9 mouse cellular contexts compared by ENCODE assay signal in the genomic region with DNA sequence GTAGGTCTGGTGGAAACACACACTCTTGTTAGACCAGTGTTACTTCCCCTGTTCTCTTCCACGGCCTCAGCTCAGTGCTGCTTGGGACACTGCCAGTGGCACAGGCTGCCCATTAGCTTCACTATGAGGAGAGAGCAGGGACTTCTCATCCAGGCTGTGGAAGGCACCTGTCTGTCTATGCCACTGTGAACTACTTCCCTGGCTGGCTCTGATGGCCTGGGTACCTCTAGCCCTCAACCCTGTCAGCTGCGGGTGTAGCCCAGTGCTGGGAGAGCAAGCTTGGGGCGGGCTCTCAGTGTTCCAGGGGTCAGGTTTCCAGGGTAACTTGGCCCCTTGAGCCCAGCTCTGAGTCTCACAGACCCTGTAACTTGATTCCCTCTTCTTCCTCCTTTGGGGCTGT. TPM values are rescaled to one million over a fixed set of nuclear protein-coding genes. Genes with fewer than 3 reads are reported as not detected.
DNase-seq lines count a peak whose midpoint lies in the region; ATAC-seq and TF ChIP-seq lines count a peak whose summit lies in the region.
"Had no signal": no experiment of that assay in that cellular context is flagged by ENCODE, and none has a peak within 500 bp of the region (broad histone marks: within the 10 kb centered on the region; RNA-seq: fewer than 3 reads in every experiment).

No protein-coding gene starts in this region.

- no peak overlapping the region for H3K4me3 ChIP-seq in heart, postnatal 0 days (ENCODE audit: low read depth, low read length)
- no peak overlapping the region for H3K4me3 ChIP-seq in spleen, adult 2 months (ENCODE audit: extremely low read depth, insufficient read depth, insufficient read length)
- H3K4me3 ChIP-seq in embryonic facial prominence, embryonic 12.5 days: no peak overlapping the region
- H3K4me3 ChIP-seq in stomach, postnatal 0 days (ENCODE audit: low read depth, low read length): no peak overlapping the region

- TF ChIP-seq CTCF in heart, postnatal 0 days (IDR thresholded peaks at IDR 0.05; ENCODE audit: low read depth): no peak
- no peak for TF ChIP-seq CTCF in spleen, adult 2 months (IDR thresholded peaks at IDR 0.05; ENCODE audit: extremely low read depth, insufficient read depth, insufficient read length, insufficient replicate concordance)
- TF ChIP-seq CTCF in stomach, postnatal 0 days (IDR thresholded peaks at IDR 0.05; ENCODE audit: low read depth): no peak

- H3K4me1 ChIP-seq in heart, postnatal 0 days (ENCODE audit: control insufficient read depth, insufficient read depth): peaks cover 24% of the 10 kb centered on the region
- peaks cover 3% of the 10 kb centered on the region; the same call in 1 of the 2 replicates for H3K4me1 ChIP-seq in spleen, adult 2 months (ENCODE audit: control insufficient read depth, insufficient read depth, insufficient read length)
- H3K4me1 ChIP-seq in embryonic facial prominence, embryonic 12.5 days: peaks cover 36% of the 10 kb centered on the region
- peaks cover 14% of the 10 kb centered on the region; the same call in 1 of the 2 replicates for H3K4me1 ChIP-seq in stomach, postnatal 0 days (replicated peaks; ENCODE audit: control insufficient read depth, insufficient read depth)

- no peak overlapping the region for H3K4me2 ChIP-seq in heart, postnatal 0 days (ENCODE audit: low read depth, low read length)
- no peak overlapping the region for H3K4me2 ChIP-seq in embryonic facial prominence, embryonic 12.5 days (replicated peaks)
- H3K4me2 ChIP-seq in stomach, postnatal 0 days (replicated peaks; ENCODE audit: low read depth): no peak overlapping the region

- H3K36me3 ChIP-seq in heart, postnatal 0 days (replicated peaks; ENCODE audit: control insufficient read depth, insufficient read depth, low read length): peaks cover 28% of the 10 kb centered on the region
- peaks cover 2% of the 10 kb centered on the region; the same call in 1 of the 2 replicates for H3K36me3 ChIP-seq in spleen, adult 2 months (ENCODE audit: control insufficient read depth, insufficient read depth, low read length)
- H3K36me3 ChIP-seq in embryonic facial prominence, embryonic 12.5 days: peaks cover 20% of the 10 kb centered on the region
- H3K36me3 ChIP-seq in stomach, postnatal 0 days (ENCODE audit: control insufficient read depth, insufficient read depth, low read length): peaks cover 12% of the 10 kb centered on the region

- no peak for TF ChIP-seq EP300 in heart, postnatal 0 days (IDR thresholded peaks at IDR 0.05; ENCODE audit: low read depth)
- TF ChIP-seq EP300 in stomach, postnatal 0 days (optimal IDR thresholded peaks at IDR 0.05): no peak

- no peak for ATAC-seq in heart, postnatal 0 days (ENCODE audit: insufficient read depth, low read depth)
- ATAC-seq in embryonic facial prominence, embryonic 12.5 days (ENCODE audit: insufficient number of reproducible peaks, insufficient read depth, low FRiP score, low TSS enrichment): no peak
- ATAC-seq in stomach, postnatal 0 days (ENCODE audit: low FRiP score, low TSS enrichment): no peak

- no peaks in the 10 kb centered on the region for H3K9me3 ChIP-seq in heart, postnatal 0 days (replicated peaks; ENCODE audit: control insufficient read depth, low read length)
- H3K9me3 ChIP-seq in embryonic facial prominence, embryonic 12.5 days: no peaks in the 10 kb centered on the region
- no peaks in the 10 kb centered on the region for H3K9me3 ChIP-seq in stomach, postnatal 0 days (ENCODE audit: control insufficient read depth, low read length)

- no peak overlapping the region for H3K9ac ChIP-seq in heart, postnatal 0 days (replicated peaks; ENCODE audit: low read depth, low read length)
- peak overlapping the region; percentile 0; the same call in 1 of the 2 replicates for H3K9ac ChIP-seq in embryonic facial prominence, embryonic 12.5 days
- 0 out of 2 replicates have a peak overlapping the region, but pooled peaks have one; percentile 38 for H3K9ac ChIP-seq in stomach, postnatal 0 days (ENCODE audit: low read length)

- TF ChIP-seq POLR2A in spleen, adult 2 months (IDR thresholded peaks at IDR 0.05; ENCODE audit: low read depth, low read length): no peak

- WGBS in heart, postnatal 0 days: 53% methylated on average over 3 of the region's 3 CpGs
- 64% methylated on average over 3 of the region's 3 CpGs for WGBS in spleen, adult 2 months
- 15% methylated on average over 3 of the region's 3 CpGs for WGBS in embryonic facial prominence, embryonic 12.5 days
- WGBS in stomach, postnatal 0 days: 50% methylated on average over 3 of the region's 3 CpGs

- 0 out of 2 replicates have a peak overlapping the region, but pooled peaks have one; percentile 2 for H3K27ac ChIP-seq in heart, postnatal 0 days (ENCODE audit: low read depth)
- 0 out of 2 replicates have a peak overlapping the region, but pooled peaks have one; percentile 2 for H3K27ac ChIP-seq in spleen, adult 2 months (ENCODE audit: insufficient read depth, low read length)
- H3K27ac ChIP-seq in embryonic facial prominence, embryonic 12.5 days: peak overlapping the region; percentile 12; the same call in 1 of the 2 replicates
- peak overlapping the region; percentile 53 for H3K27ac ChIP-seq in stomach, postnatal 0 days (replicated peaks)

- no peak for DNase-seq in heart, postnatal 0 days (ENCODE audit: low spot score)
- DNase-seq in heart, postnatal 4 days: no peak
- no peak for DNase-seq in spleen, adult 2 months (ENCODE audit: low read depth in 1 of 2, low spot score in 2 of 2)
- no peak for DNase-seq in spleen, adult 18-20 months
- DNase-seq in stomach, postnatal 0 days (ENCODE audit: low spot score): no peak
- no peak for DNase-seq in lung, postnatal 4 days
- DNase-seq in layer of hippocampus, adult 9-11 months: no peak
- DNase-seq: lung, adult 18-20 months had no signal

- no peaks in the 10 kb centered on the region for H3K27me3 ChIP-seq in heart, postnatal 0 days (ENCODE audit: control insufficient read depth, insufficient read depth, low read length)
- H3K27me3 ChIP-seq in spleen, adult 2 months (ENCODE audit: control insufficient read depth, insufficient read depth, low read length): no peaks in the 10 kb centered on the region
- peaks cover 6% of the 10 kb centered on the region; the same call in 1 of the 2 replicates for H3K27me3 ChIP-seq in embryonic facial prominence, embryonic 12.5 days
- no peaks in the 10 kb centered on the region for H3K27me3 ChIP-seq in stomach, postnatal 0 days (ENCODE audit: control insufficient read depth, insufficient read depth, low read length)

RNA-seq across cellular contexts. Expression of a gene that starts 9.6 kb away (rescaled TPM):
- total RNA-seq in heart, postnatal 0 days (2014; rRNA removed; ENCODE audit: low replicate concordance): 5.1 TPM in 1 of 2 replicates, not detected in the other
- 2.2 TPM in 2 replicates for polyA plus RNA-seq in heart, postnatal 0 days (2015; fragmentation: Nextera tagmentation; extraction: Ambion mirVana)
- 1 to 10 TPM; 2.0 to 2.7 TPM for total RNA-seq in heart, postnatal 4 days (2021)
- polyA plus RNA-seq in spleen, adult 2 months (2012; rRNA removed): 44.9 and 53.9 TPM in 2 replicates
- polyA plus RNA-seq in embryonic facial prominence, embryonic 12.5 days (2016; fragmentation: Nextera tagmentation; extraction: Ambion mirVana): 0.62 and 0.74 TPM in 2 replicates
- 13.2 and 13.8 TPM in 2 replicates for polyA plus RNA-seq in stomach, postnatal 0 days (2015; fragmentation: Nextera tagmentation; extraction: Ambion mirVana)

RNA-seq across cellular contexts. Expression of a gene that starts 18.1 kb away (rescaled TPM):
- 69.2 and 90.6 TPM in 2 replicates for total RNA-seq in heart, postnatal 0 days (2014; rRNA removed; ENCODE audit: low replicate concordance)
- polyA plus RNA-seq in heart, postnatal 0 days (2015; fragmentation: Nextera tagmentation; extraction: Ambion mirVana): 39.4 and 39.6 TPM in 2 replicates
- 100 to 1,000 TPM; 117 to 120 TPM for total RNA-seq in heart, postnatal 4 days (2021)
- polyA plus RNA-seq in spleen, adult 2 months (2012; rRNA removed): 32.6 and 41.5 TPM in 2 replicates
- 38.1 and 40.7 TPM in 2 replicates for polyA plus RNA-seq in embryonic facial prominence, embryonic 12.5 days (2016; fragmentation: Nextera tagmentation; extraction: Ambion mirVana)
- 30.8 and 32.6 TPM in 2 replicates for polyA plus RNA-seq in stomach, postnatal 0 days (2015; fragmentation: Nextera tagmentation; extraction: Ambion mirVana)

RNA-seq across cellular contexts. Expression of a gene that starts 18.1 kb away (rescaled TPM):
- total RNA-seq in heart, postnatal 0 days (2014; rRNA removed; ENCODE audit: low replicate concordance): 236 and 249 TPM in 2 replicates
- 244 and 267 TPM in 2 replicates for polyA plus RNA-seq in heart, postnatal 0 days (2015; fragmentation: Nextera tagmentation; extraction: Ambion mirVana)
- total RNA-seq in heart, postnatal 4 days (2021): 100 to 1,000 TPM; 178 to 180 TPM
- 113 and 117 TPM in 2 replicates for polyA plus RNA-seq in spleen, adult 2 months (2012; rRNA removed)
- polyA plus RNA-seq in embryonic facial prominence, embryonic 12.5 days (2016; fragmentation: Nextera tagmentation; extraction: Ambion mirVana): 187 and 192 TPM in 2 replicates
- 211 and 220 TPM in 2 replicates for polyA plus RNA-seq in stomach, postnatal 0 days (2015; fragmentation: Nextera tagmentation; extraction: Ambion mirVana)

RNA-seq across cellular contexts. Expression of a gene that starts 54.5 kb away (rescaled TPM):
- total RNA-seq in heart, postnatal 0 days (2014; rRNA removed; ENCODE audit: low replicate concordance): 6.3 and 18.6 TPM in 2 replicates
- polyA plus RNA-seq in heart, postnatal 0 days (2015; fragmentation: Nextera tagmentation; extraction: Ambion mirVana): 7.7 and 7.9 TPM in 2 replicates
- 1 to 10 TPM; 7.7 to 8.0 TPM for total RNA-seq in heart, postnatal 4 days (2021)
- 2.4 and 3.5 TPM in 2 replicates for polyA plus RNA-seq in spleen, adult 2 months (2012; rRNA removed)
- polyA plus RNA-seq in embryonic facial prominence, embryonic 12.5 days (2016; fragmentation: Nextera tagmentation; extraction: Ambion mirVana): 17.8 and 18.6 TPM in 2 replicates
- 6.1 and 6.2 TPM in 2 replicates for polyA plus RNA-seq in stomach, postnatal 0 days (2015; fragmentation: Nextera tagmentation; extraction: Ambion mirVana)

Comparison
In these comparisons a context has a peak if more than half of its experiments do, and no peak if none do; other contexts are left out.
1. H3K27ac ChIP-seq: peak in every context shown above with its lines; median percentile 53 in stomach, postnatal 0 days; 12 in embryonic facial prominence, embryonic 12.5 days; 2 in heart, postnatal 0 days; 2 in spleen, adult 2 months.